Mouse (Mus musculus) liver, embryonic 14 days (tissue): Measurements from ENCODE around the gene Brca1. TPM values are rescaled to one million over a fixed set of nuclear protein-coding genes. Genes with fewer than 3 reads are reported as not detected.

Experiments used
- polyA plus RNA-seq: library from polyadenylated mRNA; depleted of rRNA; stranded (reverse); fragments of >200 nt; gene quantifications from 2 replicates; pipeline ENCODE4 v1.2.3, GENCODE M21; 2012; rRNA removed

Brca1 gene
- polyA plus RNA-seq, result 9.0 and 10.8 TPM in 2 replicates

GRCm38 (mm10) chr11:101551751-101552475, at the start of gene Brca1, which contains the start of gene Nbr1:
Gene Brca1, minus strand, starts transcription at chr11:101551955.
Gene Nbr1, plus strand, starts transcription at chr11:101552149.

GRCm38 (mm10) chr11:101599156-101599555, 47.4 kb upstream of the Brca1 start, which contains the start of gene Gm11634:
Gene Gm11634, minus strand, starts transcription at chr11:101599256.

GRCm38 (mm10) chr11:101582054-101583035, 30.6 kb upstream of the Brca1 start, which contains the start of gene Tmem106a:
Gene Tmem106a, plus strand, starts transcription at chr11:101582242.

GRCm38 (mm10) chr11:101465869-101466551, 85.7 kb downstream of the Brca1 start, which contains the start of gene Vat1:
Gene Vat1, minus strand, starts transcription at chr11:101466230.

GRCm38 (mm10) chr11:101464211-101465100, 87.3 kb downstream of the Brca1 start, which contains the start of gene Rnd2:
Gene Rnd2, plus strand, starts transcription at chr11:101464999.

GRCm38 (mm10) chr11:101448274-101448746, 103.4 kb downstream of the Brca1 start, which contains the start of gene Ifi35:
Gene Ifi35, plus strand, starts transcription at chr11:101448407.

GRCm38 (mm10) chr11:101442127-101442693, 109.5 kb downstream of the Brca1 start, which contains the start of gene Rpl27:
Gene Rpl27, plus strand, starts transcription at chr11:101442298.

Other genes starting within 250 kb of the Brca1 start
- 67.0 and 70.3 TPM in 2 replicates for gene Becn1, start 249.7 kb downstream of the Brca1 start, polyA plus RNA-seq
- gene Psme3, start 235.7 kb downstream of the Brca1 start, polyA plus RNA-seq, result 111 and 131 TPM in 2 replicates
- gene Aoc2, start 226.9 kb downstream of the Brca1 start, polyA plus RNA-seq, result 3.2 and 5.2 TPM in 2 replicates
- gene Aoc3, start 221.3 kb downstream of the Brca1 start, polyA plus RNA-seq, result 0.17 and 0.24 TPM in 2 replicates
- 0.01 TPM in 2 replicates for gene G6pc, start 184.4 kb downstream of the Brca1 start, polyA plus RNA-seq
- gene Aarsd1, start 134.3 kb downstream of the Brca1 start, polyA plus RNA-seq, result 26.3 and 29.3 TPM in 2 replicates
- 1.2 and 1.4 TPM in 2 replicates for gene Gm27029, start 127.2 kb downstream of the Brca1 start, polyA plus RNA-seq
- 3.4 and 4.2 TPM in 2 replicates for gene Rundc1, start 126.9 kb downstream of the Brca1 start, polyA plus RNA-seq
- 0.92 and 1.4 TPM in 2 replicates for gene Ptges3l, start 126.6 kb downstream of the Brca1 start, polyA plus RNA-seq
- gene Rpl27, start 109.7 kb downstream of the Brca1 start, polyA plus RNA-seq, result 934 and 1,025 TPM in 2 replicates
- 19.6 and 24.0 TPM in 2 replicates for gene Ifi35, start 103.5 kb downstream of the Brca1 start, polyA plus RNA-seq
- 2.7 and 3.3 TPM in 2 replicates for gene Rnd2, start 87.0 kb downstream of the Brca1 start, polyA plus RNA-seq
- 8.3 and 9.3 TPM in 2 replicates for gene Vat1, start 85.7 kb downstream of the Brca1 start, polyA plus RNA-seq
- gene Nbr1, start 194 bp upstream of the Brca1 start, polyA plus RNA-seq, result 24.0 and 27.6 TPM in 2 replicates
- gene Tmem106a, start 30.3 kb upstream of the Brca1 start, polyA plus RNA-seq, result 4.8 and 7.8 TPM in 2 replicates
- not detected in 2 replicates for gene Gm11634, start 47.3 kb upstream of the Brca1 start, polyA plus RNA-seq
- 4.7 and 5.6 TPM in 2 replicates for gene Rdm1, start 75.2 kb upstream of the Brca1 start, polyA plus RNA-seq
- gene Arl4d, start 113.6 kb upstream of the Brca1 start, polyA plus RNA-seq, result 0.89 and 1.2 TPM in 2 replicates
- 8.7 and 10.0 TPM in 2 replicates for gene Dhx8, start 181.0 kb upstream of the Brca1 start, polyA plus RNA-seq
- 0.37 and 0.40 TPM in 2 replicates for gene Etv4, start 233.4 kb upstream of the Brca1 start, polyA plus RNA-seq